Mouse (Mus musculus) liver, embryonic 15.5 days (tissue): ENCODE data around the gene Tmem199. TPM values are rescaled to one million over a fixed set of nuclear protein-coding genes. Genes with fewer than 3 reads are reported as not detected.

Source experiments
- polyA plus RNA-seq: library from polyadenylated mRNA; unstranded; fragments of >200 nt; fragmentation: Nextera tagmentation; extraction: Ambion mirVana; gene quantifications from 2 replicates; pipeline ENCODE4 v1.2.1, GENCODE M21; 2015

Gene Tmem199
- polyA plus RNA-seq, 1 experiment from 2014 or later, result 20.4 TPM

Other genes with a start within 250 kb of the Tmem199 start
- gene BC030499, start 221.3 kb downstream of the Tmem199 start, polyA plus RNA-seq, result 0.22 TPM in 1 of 2 replicates, not detected in the other
- gene Spag5, start 210.6 kb downstream of the Tmem199 start, polyA plus RNA-seq, result 34.8 and 35.0 TPM in 2 replicates
- 10.5 and 13.3 TPM in 2 replicates for gene Aldoc, start 189.2 kb downstream of the Tmem199 start, polyA plus RNA-seq
- gene Pigs, start 183.8 kb downstream of the Tmem199 start, polyA plus RNA-seq, result 31.1 and 33.3 TPM in 2 replicates
- 27.4 and 29.4 TPM in 2 replicates for gene Unc119, start 168.7 kb downstream of the Tmem199 start, polyA plus RNA-seq
- gene Foxn1, start 125.6 kb downstream of the Tmem199 start, polyA plus RNA-seq, result not detected in 2 replicates
- gene Slc13a2, start 90.0 kb downstream of the Tmem199 start, polyA plus RNA-seq, result 0.05 TPM in 1 of 2 replicates, not detected in the other
- 6.5 and 7.8 TPM in 2 replicates for gene Slc46a1, start 46.5 kb downstream of the Tmem199 start, polyA plus RNA-seq
- 0.17 and 0.20 TPM in 2 replicates for gene Sarm1, start 14.4 kb downstream of the Tmem199 start, polyA plus RNA-seq
- 675 and 834 TPM in 2 replicates for gene Vtn, start 13.1 kb downstream of the Tmem199 start, polyA plus RNA-seq
- gene Sebox, start 8.7 kb downstream of the Tmem199 start, polyA plus RNA-seq, result 0.25 and 0.29 TPM in 2 replicates
- gene Poldip2, start within 50 bp of the Tmem199 start, polyA plus RNA-seq, result 61.4 and 66.3 TPM in 2 replicates
- gene Tnfaip1, start 24.2 kb upstream of the Tmem199 start, polyA plus RNA-seq, result 14.9 and 17.1 TPM in 2 replicates
- gene Ift20, start 24.2 kb upstream of the Tmem199 start, polyA plus RNA-seq, result 57.7 and 66.1 TPM in 2 replicates
- 101 and 112 TPM in 2 replicates for gene Tmem97, start 38.6 kb upstream of the Tmem199 start, polyA plus RNA-seq
- gene Nlk, start 185.2 kb upstream of the Tmem199 start, polyA plus RNA-seq, result 3.3 and 4.1 TPM in 2 replicates
- 14.8 and 16.5 TPM in 2 replicates for gene Ccnq, start 239.6 kb upstream of the Tmem199 start, polyA plus RNA-seq